Mouse (Mus musculus) hindbrain, embryonic 10.5 days (tissue): ENCODE measurements around the gene Gm11564. TPM values are rescaled to one million over a fixed set of nuclear protein-coding genes. Genes with fewer than 3 reads are reported as not detected.
"Not testable (repeated sequence)": the region's sequence is repeated elsewhere in the genome, so short reads cannot be mapped to it uniquely, and the experiment has no call there.

ENCODE experiments used
- DNase-seq: peaks from one replicate; pipeline ENCODE4 v3.0.0-alpha.2; 2017; ENCODE audit warnings: low spot score
- H3K27ac ChIP-seq: fragments of 300-500 bp; sonication (generic); 2 replicates; pipeline ENCODE4 v1.5.1; 2016; ENCODE audit warnings: mild to moderate bottlenecking, moderate library complexity
- H3K27me3 ChIP-seq: fragments of 300-500 bp; sonication (generic); 2 replicates; pipeline ENCODE4 v1.6.1; 2016; ENCODE audit warnings: mild to moderate bottlenecking; ENCODE audit not compliant: poor library complexity, insufficient read depth, severe bottlenecking
- H3K36me3 ChIP-seq: fragments of 300-500 bp; sonication (generic); 2 replicates; pipeline ENCODE4 v1.6.1; 2016; ENCODE audit warnings: mild to moderate bottlenecking, moderate library complexity
- H3K4me1 ChIP-seq: fragments of 300-500 bp; sonication (generic); replicated peaks from 2 replicates; pipeline ENCODE4 v1.6.1; 2016; ENCODE audit warnings: mild to moderate bottlenecking
- H3K4me3 ChIP-seq: fragments of 300-500 bp; sonication (generic); 2 replicates; pipeline ENCODE4 v1.5.1; 2016; ENCODE audit warnings: mild to moderate bottlenecking, moderate library complexity
- H3K9me3 ChIP-seq: fragments of 300-500 bp; sonication (generic); 2 replicates; pipeline ENCODE4 v1.6.1; 2016; ENCODE audit warnings: mild to moderate bottlenecking, moderate library complexity
- WGBS: fragments of 180-500 bp; shearing (Covaris S2); methylation state at CpG from one replicate; pipeline ENCODE4 v1.1.7; 2016; 5-methylcytosine and 5-hydroxymethylcytosine counted together
- polyA plus RNA-seq: library from polyadenylated mRNA; unstranded; fragments of >200 nt; fragmentation: Nextera tagmentation; extraction: Ambion mirVana; gene quantifications from 2 replicates; pipeline ENCODE4 v1.2.1, GENCODE M21; 2016

Gm11564 gene
- polyA plus RNA-seq, 1 experiment from 2014 or later: not detected

DNA sequence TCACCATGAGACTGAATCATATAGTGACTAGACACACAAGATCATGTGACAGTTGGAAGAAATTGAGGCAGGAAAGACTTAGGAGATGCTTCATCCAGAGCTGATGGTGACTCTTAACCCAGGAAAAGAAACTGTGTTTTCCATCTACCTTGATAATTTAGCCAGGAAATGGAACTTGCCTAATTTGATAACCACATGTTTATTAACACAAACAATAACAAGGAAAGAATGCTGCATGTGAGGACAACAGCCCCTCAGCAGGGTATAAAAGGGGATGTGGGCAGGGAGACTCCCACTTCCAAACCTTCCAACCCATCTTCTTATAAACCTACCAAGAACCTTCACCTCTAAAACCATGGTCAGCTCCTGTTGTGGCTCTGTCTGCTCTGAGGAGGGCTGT, 30.6 kb downstream of the Gm11564 start, which contains the start of gene Krtap4-9:
Krtap4-9 (plus strand) TSS at position 301 of the 400 bp plus-strand sequence.
- not testable (repeated sequence) for H3K36me3 ChIP-seq, H3K4me1 ChIP-seq, H3K4me3 ChIP-seq, H3K27ac ChIP-seq, DNase-seq, H3K9me3 ChIP-seq, H3K27me3 ChIP-seq

GRCm38 (mm10) chr11:99780604-99781003, 34.9 kb downstream of the Gm11564 start, which contains the start of gene Krtap4-8:
Krtap4-8 (minus strand) TSS chr11:99780704.
- H3K4me1 ChIP-seq: peaks cover 10% of the 10 kb centered on the region
- no peak for DNase-seq
- H3K27me3 ChIP-seq: no peaks in the 10 kb centered on the region
- no peak within 1 kb of the TSS for H3K4me3 ChIP-seq
- no peaks in the 10 kb centered on the region for H3K36me3 ChIP-seq
- H3K27ac ChIP-seq: no peak within 1 kb of the TSS
- WGBS: 94% methylated on average over 2 of the region's 2 CpGs
- H3K9me3 ChIP-seq: no peaks in the 10 kb centered on the region

DNA sequence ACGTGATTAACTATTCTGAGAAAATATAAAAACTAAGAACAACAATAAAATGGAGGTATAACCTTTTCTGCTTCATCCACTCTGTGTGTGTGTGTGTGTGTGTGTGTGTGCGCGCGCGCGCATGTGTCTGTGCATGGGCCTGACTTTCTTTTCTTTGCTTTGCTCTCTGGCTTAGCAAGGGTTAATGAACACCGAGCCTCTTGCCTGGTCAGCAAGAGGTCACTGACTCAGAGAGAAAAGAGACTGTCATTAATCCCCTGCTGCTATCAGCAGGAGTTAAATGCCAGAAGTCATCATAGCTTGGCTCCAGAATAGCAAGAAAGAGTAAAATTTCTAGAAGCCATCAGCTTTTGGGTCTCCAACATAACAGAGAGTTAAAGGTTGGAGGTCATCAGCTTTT, 37.1 kb downstream of the Gm11564 start:
- peaks cover 10% of the 10 kb centered on the region for H3K4me1 ChIP-seq
- no peak overlapping the region for H3K4me3 ChIP-seq
- no peaks in the 10 kb centered on the region for H3K27me3 ChIP-seq
- peak; percentile 22 for DNase-seq
- no peak overlapping the region for H3K27ac ChIP-seq
- WGBS: 50% methylated on average over 7 of the region's 7 CpGs
- no peaks in the 10 kb centered on the region for H3K36me3 ChIP-seq
- no peaks in the 10 kb centered on the region for H3K9me3 ChIP-seq

- H3K4me1 ChIP-seq, H3K27ac ChIP-seq, H3K27me3 ChIP-seq, H3K36me3 ChIP-seq, H3K9me3 ChIP-seq, H3K4me3 ChIP-seq, DNase-seq: not testable (repeated sequence)
These were observed 42.7 kb downstream of the Gm11564 start, which contains the start of gene Gm11595 for GRCm38 (mm10) chr11:99772813-99773212. Gm11595 (minus strand) TSS chr11:99772913.

DNA sequence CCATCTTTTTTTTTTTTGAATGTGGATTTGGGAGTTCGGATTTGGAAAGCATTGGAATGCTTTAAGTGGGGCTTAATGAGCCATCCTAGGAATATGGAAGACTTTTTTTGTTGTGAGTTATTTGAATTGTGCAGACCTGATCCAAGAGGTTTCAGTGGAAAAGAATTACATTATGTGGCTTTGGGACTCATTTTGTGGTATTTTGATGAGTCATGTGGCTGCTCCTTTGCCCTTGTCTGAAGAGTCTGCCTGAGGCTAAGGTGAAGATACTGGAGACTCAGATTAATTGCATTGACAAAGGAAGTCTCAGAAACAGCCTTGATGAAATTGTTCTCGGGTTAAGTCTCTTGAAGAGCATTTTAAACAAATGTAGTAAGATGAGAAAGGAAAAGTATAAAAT, 47.1 kb downstream of the Gm11564 start:
- Histone ChIP-seq H3K27me3 (no peaks in the 10 kb centered on the region), H3K4me1 (no peaks in the 10 kb centered on the region), H3K4me3 (no peak overlapping the region), H3K27ac (no peak overlapping the region), H3K36me3 (no peaks in the 10 kb centered on the region), H3K9me3 (no peaks in the 10 kb centered on the region)
- 80% methylated on average over 2 of the region's 2 CpGs for WGBS
- DNase-seq: no peak

Other genes starting within 250 kb of the Gm11564 start
- gene Krtap3-1, start 249.0 kb downstream of the Gm11564 start, polyA plus RNA-seq: not detected in 2 replicates
- gene Krtap1-5, start 234.7 kb downstream of the Gm11564 start, polyA plus RNA-seq: not detected in 2 replicates
- not detected in 2 replicates for gene Krtap1-4, start 232.0 kb downstream of the Gm11564 start, polyA plus RNA-seq
- gene Krtap1-3, start 224.3 kb downstream of the Gm11564 start, polyA plus RNA-seq: not detected in 2 replicates
- gene Krtap9-3, start 217.6 kb downstream of the Gm11564 start, polyA plus RNA-seq: not detected in 2 replicates
- not detected in 2 replicates for gene Gm11938, start 212.4 kb downstream of the Gm11564 start, polyA plus RNA-seq
- gene Gm11937, start 205.5 kb downstream of the Gm11564 start, polyA plus RNA-seq: not detected in 2 replicates
- not detected in 2 replicates for gene Krtap2-4, start 200.8 kb downstream of the Gm11564 start, polyA plus RNA-seq
- not detected in 2 replicates for gene Gm11562, start 195.2 kb downstream of the Gm11564 start, polyA plus RNA-seq
- not detected in 2 replicates for gene Krtap4-1, start 187.4 kb downstream of the Gm11564 start, polyA plus RNA-seq
- not detected in 2 replicates for gene Krtap4-2, start 180.6 kb downstream of the Gm11564 start, polyA plus RNA-seq
- not detected in 2 replicates for gene Krtap4-7, start 171.6 kb downstream of the Gm11564 start, polyA plus RNA-seq
- not detected in 2 replicates for gene Gm11555, start 165.4 kb downstream of the Gm11564 start, polyA plus RNA-seq
- gene Gm11563, start 156.7 kb downstream of the Gm11564 start, polyA plus RNA-seq: not detected in 2 replicates
- not detected in 2 replicates for gene Krtap4-6, start 149.7 kb downstream of the Gm11564 start, polyA plus RNA-seq
- gene Gm14190, start 124.9 kb downstream of the Gm11564 start, polyA plus RNA-seq: not detected in 2 replicates
- not detected in 2 replicates for gene Gm14180, start 81.4 kb downstream of the Gm11564 start, polyA plus RNA-seq
- gene Gm11595, start 42.8 kb downstream of the Gm11564 start, polyA plus RNA-seq: not detected in 2 replicates
- not detected in 2 replicates for gene Krtap4-8, start 35.0 kb downstream of the Gm11564 start, polyA plus RNA-seq
- not detected in 2 replicates for gene Krtap4-9, start 30.5 kb downstream of the Gm11564 start, polyA plus RNA-seq
- not detected in 2 replicates for gene Gm11596, start 22.2 kb downstream of the Gm11564 start, polyA plus RNA-seq
- gene Gm11569, start 16.7 kb downstream of the Gm11564 start, polyA plus RNA-seq: not detected in 2 replicates
- not detected in 2 replicates for gene Gm11554, start 11.2 kb downstream of the Gm11564 start, polyA plus RNA-seq
- gene Krtap4-13, start 5.8 kb downstream of the Gm11564 start, polyA plus RNA-seq: not detected in 2 replicates
- not detected in 2 replicates for gene 2300003K06Rik, start 22.4 kb upstream of the Gm11564 start, polyA plus RNA-seq
- gene Krtap4-16, start 35.9 kb upstream of the Gm11564 start, polyA plus RNA-seq: not detected in 2 replicates
- gene Gm11568, start 42.3 kb upstream of the Gm11564 start, polyA plus RNA-seq: not detected in 2 replicates
- not detected in 2 replicates for gene Gm11559, start 48.8 kb upstream of the Gm11564 start, polyA plus RNA-seq
- gene Krtap9-1, start 57.7 kb upstream of the Gm11564 start, polyA plus RNA-seq: not detected in 2 replicates
- not detected in 2 replicates for gene Gm11567, start 63.5 kb upstream of the Gm11564 start, polyA plus RNA-seq
- not detected in 2 replicates for gene Krtap31-1, start 92.3 kb upstream of the Gm11564 start, polyA plus RNA-seq
- gene Gm11565, start 99.1 kb upstream of the Gm11564 start, polyA plus RNA-seq: not detected in 2 replicates
- gene Krtap31-2, start 120.6 kb upstream of the Gm11564 start, polyA plus RNA-seq: not detected in 2 replicates
- not detected in 2 replicates for gene Krtap9-5, start 132.8 kb upstream of the Gm11564 start, polyA plus RNA-seq
- gene Krtap29-1, start 163.4 kb upstream of the Gm11564 start, polyA plus RNA-seq: not detected in 2 replicates
- gene Krtap16-1, start 170.9 kb upstream of the Gm11564 start, polyA plus RNA-seq: not detected in 2 replicates
- gene Krtap17-1, start 178.3 kb upstream of the Gm11564 start, polyA plus RNA-seq: not detected in 2 replicates
- not detected in 2 replicates for gene Krt33a, start 200.5 kb upstream of the Gm11564 start, polyA plus RNA-seq
- not detected in 2 replicates for gene Krt33b, start 214.2 kb upstream of the Gm11564 start, polyA plus RNA-seq
- gene Krt34, start 225.9 kb upstream of the Gm11564 start, polyA plus RNA-seq: not detected in 2 replicates
- not detected in 2 replicates for gene Krt31, start 234.9 kb upstream of the Gm11564 start, polyA plus RNA-seq